Mouse (Mus musculus): ENCODE results near the gene Prok2. TPM values are rescaled to one million over a fixed set of nuclear protein-coding genes. Genes with fewer than 3 reads are reported as not detected.

The Prok2 gene
- total and polyA plus RNA-seq, 3 experiments: not detected

GRCm38 (mm10) chr6:99729853-99730252 lies 3.7 kb upstream of the Prok2 start:
- H3K36me3 ChIP-seq (ENCODE audit: control insufficient read depth, insufficient read depth, low read length): no peaks in the 10 kb centered on the region
- H3K79me2 ChIP-seq (replicated peaks; ENCODE audit: control insufficient read depth, insufficient read depth, low read length): no peaks in the 10 kb centered on the region
- no peak overlapping the region for H3K27ac ChIP-seq
- DNase-seq: no peak
- peaks cover 14% of the 10 kb centered on the region for H3K27me3 ChIP-seq (ENCODE audit: control insufficient read depth, insufficient read depth, low read length)
- no peak overlapping the region for H3K9ac ChIP-seq (ENCODE audit: low read depth, low read length)
- H3K4me3 ChIP-seq: no peak overlapping the region
- no peaks in the 10 kb centered on the region for H3K4me1 ChIP-seq (ENCODE audit: control insufficient read depth, insufficient read depth, low read length)
- TF ChIP-seq CTCF (IDR thresholded peaks at IDR 0.05): no peak
- TF ChIP-seq POLR2A (IDR thresholded peaks at IDR 0.05; ENCODE audit: insufficient read depth, low read depth, low read length): no peak
- TF ChIP-seq EP300 (IDR thresholded peaks at IDR 0.05; ENCODE audit: insufficient read depth, low read depth, low read length): no peak
- WGBS: 78% methylated on average over 4 of the region's 4 CpGs
- intact Hi-C loops (cut with DNase I): no loop called here

GRCm38 (mm10) chr6:99726576-99727303 lies 548 bp upstream of the Prok2 start:
- intact Hi-C loops (cut with DNase I): no loop called here
- no peak for DNase-seq
- 6% methylated on average over 22 of the region's 22 CpGs for WGBS
- Histone ChIP-seq H3K4me1 (ENCODE audit: control insufficient read depth, insufficient read depth, low read length) (no peaks in the 10 kb centered on the region), H3K4me3 (no peak overlapping the region), H3K27ac (no peak overlapping the region), H3K36me3 (ENCODE audit: control insufficient read depth, insufficient read depth, low read length) (no peaks in the 10 kb centered on the region), H3K9ac (ENCODE audit: low read depth, low read length) (no peak overlapping the region), H3K27me3 (ENCODE audit: control insufficient read depth, insufficient read depth, low read length) (peaks cover 14% of the 10 kb centered on the region), H3K79me2 (replicated peaks; ENCODE audit: control insufficient read depth, insufficient read depth, low read length) (no peaks in the 10 kb centered on the region)
- TF ChIP-seq CTCF (IDR thresholded peaks at IDR 0.05) (no peak), EP300 (IDR thresholded peaks at IDR 0.05; ENCODE audit: insufficient read depth, low read depth, low read length) (no peak), POLR2A (IDR thresholded peaks at IDR 0.05; ENCODE audit: insufficient read depth, low read depth, low read length) (no peak)

- no peak overlapping the region for H3K9ac ChIP-seq (ENCODE audit: low read depth, low read length)
- no peak overlapping the region for H3K4me3 ChIP-seq
- peaks cover 9% of the 10 kb centered on the region for H3K27me3 ChIP-seq (ENCODE audit: control insufficient read depth, insufficient read depth, low read length)
- H3K79me2 ChIP-seq (replicated peaks; ENCODE audit: control insufficient read depth, insufficient read depth, low read length): no peaks in the 10 kb centered on the region
- no peak overlapping the region for H3K27ac ChIP-seq
- TF ChIP-seq CTCF (IDR thresholded peaks at IDR 0.05): no peak
- TF ChIP-seq POLR2A (IDR thresholded peaks at IDR 0.05; ENCODE audit: insufficient read depth, low read depth, low read length): no peak
- no peak for TF ChIP-seq EP300 (IDR thresholded peaks at IDR 0.05; ENCODE audit: insufficient read depth, low read depth, low read length)
- intact Hi-C loops (cut with DNase I): no loop called here
- 68% methylated on average over 9 of the region's 9 CpGs for WGBS
- H3K4me1 ChIP-seq (ENCODE audit: control insufficient read depth, insufficient read depth, low read length): no peaks in the 10 kb centered on the region
- no peaks in the 10 kb centered on the region for H3K36me3 ChIP-seq (ENCODE audit: control insufficient read depth, insufficient read depth, low read length)
- no peak for DNase-seq
These were observed 3.8 kb downstream of the Prok2 start for GRCm38 (mm10) chr6:99722390-99722789.

- intact Hi-C loops (cut with DNase I): no loop called here
- Histone ChIP-seq H3K9ac (ENCODE audit: low read depth, low read length) (no peak overlapping the region), H3K4me1 (ENCODE audit: control insufficient read depth, insufficient read depth, low read length) (no peaks in the 10 kb centered on the region), H3K36me3 (ENCODE audit: control insufficient read depth, insufficient read depth, low read length) (no peaks in the 10 kb centered on the region), H3K4me3 (no peak overlapping the region), H3K27ac (no peak overlapping the region), H3K27me3 (ENCODE audit: control insufficient read depth, insufficient read depth, low read length) (peaks cover 2% of the 10 kb centered on the region), H3K79me2 (replicated peaks; ENCODE audit: control insufficient read depth, insufficient read depth, low read length) (no peaks in the 10 kb centered on the region)
- TF ChIP-seq CTCF (IDR thresholded peaks at IDR 0.05): no peak
- no peak for TF ChIP-seq EP300 (IDR thresholded peaks at IDR 0.05; ENCODE audit: insufficient read depth, low read depth, low read length)
- TF ChIP-seq POLR2A (IDR thresholded peaks at IDR 0.05; ENCODE audit: insufficient read depth, low read depth, low read length): no peak
- DNase-seq: no peak
- WGBS: 68% methylated on average over 9 of the region's 9 CpGs
These were observed 5.2 kb downstream of the Prok2 start for GRCm38 (mm10) chr6:99721032-99721431.

GRCm38 (mm10) chr6:99715913-99716312 lies 10.3 kb downstream of the Prok2 start:
- Histone ChIP-seq H3K36me3 (ENCODE audit: control insufficient read depth, insufficient read depth, low read length) (no peaks in the 10 kb centered on the region), H3K27me3 (ENCODE audit: control insufficient read depth, insufficient read depth, low read length) (no peaks in the 10 kb centered on the region), H3K4me1 (ENCODE audit: control insufficient read depth, insufficient read depth, low read length) (no peaks in the 10 kb centered on the region), H3K27ac (no peak overlapping the region), H3K4me3 (no peak overlapping the region), H3K9ac (ENCODE audit: low read depth, low read length) (no peak overlapping the region), H3K79me2 (replicated peaks; ENCODE audit: control insufficient read depth, insufficient read depth, low read length) (no peaks in the 10 kb centered on the region)
- no peak for DNase-seq
- no peak for TF ChIP-seq EP300 (IDR thresholded peaks at IDR 0.05; ENCODE audit: insufficient read depth, low read depth, low read length)
- TF ChIP-seq CTCF (IDR thresholded peaks at IDR 0.05): no peak
- TF ChIP-seq POLR2A (IDR thresholded peaks at IDR 0.05; ENCODE audit: insufficient read depth, low read depth, low read length): no peak
- 52% methylated on average over 6 of the region's 6 CpGs for WGBS
- intact Hi-C loops (cut with DNase I): no loop called here

- 61% methylated on average over 6 of the region's 6 CpGs for WGBS
- no peak for TF ChIP-seq EP300 (IDR thresholded peaks at IDR 0.05; ENCODE audit: insufficient read depth, low read depth, low read length)
- TF ChIP-seq POLR2A (IDR thresholded peaks at IDR 0.05; ENCODE audit: insufficient read depth, low read depth, low read length): no peak
- TF ChIP-seq CTCF (IDR thresholded peaks at IDR 0.05): no peak
- Histone ChIP-seq H3K27ac (no peak overlapping the region), H3K36me3 (ENCODE audit: control insufficient read depth, insufficient read depth, low read length) (no peaks in the 10 kb centered on the region), H3K4me3 (no peak overlapping the region), H3K4me1 (ENCODE audit: control insufficient read depth, insufficient read depth, low read length) (no peaks in the 10 kb centered on the region), H3K9ac (ENCODE audit: low read depth, low read length) (no peak overlapping the region), H3K27me3 (ENCODE audit: control insufficient read depth, insufficient read depth, low read length) (no peaks in the 10 kb centered on the region), H3K79me2 (replicated peaks; ENCODE audit: control insufficient read depth, insufficient read depth, low read length) (no peaks in the 10 kb centered on the region)
- intact Hi-C loops (cut with DNase I): no loop called here
- DNase-seq: no peak
These were observed 11.0 kb downstream of the Prok2 start for GRCm38 (mm10) chr6:99715191-99715590.
